Mouse (Mus musculus) heart, postnatal 14 days (tissue): ENCODE measurements around the gene Gpr83. TPM values are rescaled to one million over a fixed set of nuclear protein-coding genes. Genes with fewer than 3 reads are reported as not detected.
A peak's percentile ranks its signal among the peaks of the same experiment; 100 is the strongest.
"Not testable (repeated sequence)": the region's sequence is repeated elsewhere in the genome, so short reads cannot be mapped to it uniquely, and the experiment has no call there.

Experiments
- DNase-seq, 2 experiments: peaks; one replicate each; pipeline ENCODE4 v3.0.0; 2021 to 2022
- intact Hi-C: fragments of 180-260 bp; cut with DNase I; formaldehyde crosslinking; loops from one replicate; pipeline ENCODE4 v1.15.1; 2025
- total RNA-seq, 2 experiments: library from RNA; stranded (reverse); gene quantifications; 2 replicates each; pipeline ENCODE4 v1.2.3; 2021

Gene Gpr83
- total RNA-seq, 2 experiments from 2014 or later = 0.07 TPM; not detected in 1

- DNase-seq = peak; percentile 52 to 64
- intact Hi-C loops = loop anchor here (2.0 to 10.0 kb wide), 3 partner anchors 148 to 348 kb away; no protein-coding TSS in a partner anchor
Observed at GRCm38 (mm10) chr9:14866957-14867356, 6.9 kb downstream of the Gpr83 start.

- intact Hi-C loops = loop anchor here (10.0 kb wide), 2 partner anchors 296 to 346 kb away; no protein-coding TSS in a partner anchor
- no peak for DNase-seq
Observed at GRCm38 (mm10) chr9:14868326-14868725, 8.3 kb downstream of the Gpr83 start.

- DNase-seq = no peak
Observed at GRCm38 (mm10) chr9:14870377-14870776, 10.4 kb downstream of the Gpr83 start.

GRCm38 (mm10) chr9:14870802-14871201 lies 10.8 kb downstream of the Gpr83 start:
- no peak for DNase-seq
- intact Hi-C loops = no loop called here

More at GRCm38 (mm10) chr9:14870377-14870776, 10.4 kb downstream of the Gpr83 start:
- intact Hi-C loops = no loop called here

- no peak for DNase-seq
- intact Hi-C loops = no loop called here
Observed at GRCm38 (mm10) chr9:14871536-14871935, 11.5 kb downstream of the Gpr83 start.

- DNase-seq = no peak
- intact Hi-C loops = no loop called here
Observed at GRCm38 (mm10) chr9:14872181-14872930, 12.3 kb downstream of the Gpr83 start.

GRCm38 (mm10) chr9:14875743-14876507 lies 15.9 kb downstream of the Gpr83 start:
- DNase-seq = no peak
- intact Hi-C loops = no loop called here

- DNase-seq, intact Hi-C loops: not testable (repeated sequence)
Observed at GRCm38 (mm10) chr9:14876566-14876965, 16.6 kb downstream of the Gpr83 start.

GRCm38 (mm10) chr9:14884641-14885040 lies 24.6 kb downstream of the Gpr83 start:
- intact Hi-C loops = no loop called here
- DNase-seq = peak in 1 of 2 experiments; percentile 21

- intact Hi-C loops = no loop called here
- DNase-seq = no peak
Observed at GRCm38 (mm10) chr9:14885151-14885550, 25.1 kb downstream of the Gpr83 start.

GRCm38 (mm10) chr9:14885954-14886353 lies 25.9 kb downstream of the Gpr83 start:
- intact Hi-C loops = no loop called here
- DNase-seq = no peak

GRCm38 (mm10) chr9:14887787-14888382 lies 27.9 kb downstream of the Gpr83 start:
- DNase-seq = no peak
- intact Hi-C loops = no loop called here

- no peak for DNase-seq
- intact Hi-C loops = no loop called here
Observed at GRCm38 (mm10) chr9:14888671-14889070, 28.7 kb downstream of the Gpr83 start.

GRCm38 (mm10) chr9:14890699-14891098 lies 30.7 kb downstream of the Gpr83 start:
- intact Hi-C loops = no loop called here

GRCm38 (mm10) chr9:14891891-14892290 lies 31.9 kb downstream of the Gpr83 start:
- no peak for DNase-seq
- intact Hi-C loops = no loop called here

More at GRCm38 (mm10) chr9:14890699-14891098, 30.7 kb downstream of the Gpr83 start:
- no peak for DNase-seq

GRCm38 (mm10) chr9:14893388-14893787 lies 33.4 kb downstream of the Gpr83 start:
- no peak for DNase-seq
- intact Hi-C loops = no loop called here

- no peak for DNase-seq
- intact Hi-C loops = no loop called here
Observed at GRCm38 (mm10) chr9:14894628-14895027, 34.6 kb downstream of the Gpr83 start.

- DNase-seq = no peak
- intact Hi-C loops = no loop called here
Observed at GRCm38 (mm10) chr9:14895237-14895835, 35.3 kb downstream of the Gpr83 start.

- DNase-seq = no peak
- intact Hi-C loops = no loop called here
Observed at GRCm38 (mm10) chr9:14897102-14897501, 37.1 kb downstream of the Gpr83 start.

GRCm38 (mm10) chr9:14901757-14902156 lies 41.7 kb downstream of the Gpr83 start:
- no peak for DNase-seq
- intact Hi-C loops = no loop called here

GRCm38 (mm10) chr9:14902416-14902815 lies 42.4 kb downstream of the Gpr83 start:
- DNase-seq = no peak
- intact Hi-C loops = no loop called here
